Mouse (Mus musculus) embryonic facial prominence, embryonic 10.5 days (tissue): Measurements from ENCODE around the gene Frs3. TPM values are rescaled to one million over a fixed set of nuclear protein-coding genes. Genes with fewer than 3 reads are reported as not detected.
"Not testable (repeated sequence)": the region's sequence is repeated elsewhere in the genome, so short reads cannot be mapped to it uniquely, and the experiment has no call there.

Source experiments
- DNase-seq: peaks from one replicate; pipeline ENCODE4 v3.0.0-alpha.2; 2017; ENCODE audit warnings: low spot score
- H3K27ac ChIP-seq: fragments of 300-500 bp; sonication (generic); replicated peaks from 2 replicates; pipeline ENCODE4 v1.5.1; 2016; ENCODE audit warnings: mild to moderate bottlenecking
- H3K27me3 ChIP-seq: fragments of 300-500 bp; sonication (generic); replicated peaks from 2 replicates; pipeline ENCODE4 v1.6.1; 2016; ENCODE audit warnings: low read depth, mild to moderate bottlenecking; ENCODE audit not compliant: poor library complexity, severe bottlenecking
- H3K36me3 ChIP-seq: fragments of 300-500 bp; sonication (generic); replicated peaks from 2 replicates; pipeline ENCODE4 v1.6.1; 2016; ENCODE audit warnings: mild to moderate bottlenecking, moderate library complexity
- H3K4me1 ChIP-seq: fragments of 300-500 bp; sonication (generic); 2 replicates; pipeline ENCODE4 v1.6.1; 2016
- H3K4me3 ChIP-seq: fragments of 300-500 bp; sonication (generic); 2 replicates; pipeline ENCODE4 v1.5.1; 2016; ENCODE audit warnings: mild to moderate bottlenecking, moderate library complexity
- H3K9me3 ChIP-seq: fragments of 300-500 bp; sonication (generic); 2 replicates; pipeline ENCODE4 v1.6.1; 2016; ENCODE audit warnings: mild to moderate bottlenecking
- WGBS: fragments of 180-500 bp; shearing (Covaris S2); methylation state at CpG from one replicate; pipeline ENCODE4 v1.1.7; 2016; 5-methylcytosine and 5-hydroxymethylcytosine counted together
- polyA plus RNA-seq: library from polyadenylated mRNA; unstranded; fragments of >200 nt; fragmentation: Nextera tagmentation; extraction: Ambion mirVana; gene quantifications from 2 replicates; pipeline ENCODE4 v1.2.1, GENCODE M21; 2016

Gene Frs3
- polyA plus RNA-seq: 7.3 and 8.3 TPM in 2 replicates

DNA sequence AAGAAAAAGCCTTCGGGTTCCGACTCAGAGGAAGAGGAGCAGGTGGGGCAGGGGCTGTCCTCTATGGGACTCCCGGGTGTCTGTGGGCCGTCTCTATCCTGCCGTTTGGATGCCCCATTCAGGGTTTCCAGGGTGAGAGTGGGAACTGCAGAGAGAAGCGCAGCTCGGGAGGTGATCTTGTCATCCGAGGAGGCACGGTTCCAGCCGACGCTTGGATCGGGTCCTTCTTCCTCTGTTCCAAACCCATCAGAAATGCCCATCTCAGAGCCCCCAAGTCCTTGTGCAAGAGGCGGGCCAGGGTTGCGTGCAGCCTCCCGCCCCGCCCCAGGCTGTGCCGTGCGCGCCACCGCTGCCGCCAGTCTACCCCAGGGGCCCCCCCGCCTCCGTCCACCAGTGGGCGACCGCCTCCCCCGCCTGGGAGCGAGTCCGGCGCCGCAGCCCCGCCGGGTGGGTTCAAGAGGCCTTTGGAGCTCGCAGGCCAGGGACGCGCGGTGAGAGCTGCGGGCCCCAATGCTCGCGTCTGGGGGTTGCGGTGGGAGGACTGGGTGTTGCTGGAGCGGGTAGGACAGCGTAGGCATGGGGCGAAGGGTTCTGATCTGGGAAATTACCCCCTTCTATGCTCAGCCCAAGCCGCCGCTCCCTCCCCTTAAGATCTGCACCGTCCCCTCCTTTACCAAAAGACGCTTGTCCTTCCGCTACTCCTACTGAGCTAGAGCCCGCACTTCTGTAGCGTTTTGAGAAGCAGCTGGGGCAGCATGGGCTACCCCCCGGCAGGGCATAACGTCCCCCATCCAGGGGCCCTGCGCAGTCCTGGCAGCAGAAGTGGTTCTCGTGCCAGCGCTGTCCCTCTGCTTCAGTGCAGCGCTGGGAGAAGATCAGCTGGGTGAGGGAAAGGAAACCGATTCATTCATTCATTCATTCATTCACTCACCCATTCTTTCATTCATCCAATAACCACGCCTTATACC lies at the start of gene Frs3:
Gene Frs3, plus strand, starts transcription at position 423 of the 968 bp plus-strand sequence.
- WGBS: under 1% methylated on average over 58 of the region's 58 CpGs

GRCm38 (mm10) chr17:47642992-47643391 lies 45.8 kb upstream of the Frs3 start:
- H3K4me3 ChIP-seq: no peak overlapping the region
- no peaks in the 10 kb centered on the region for H3K9me3 ChIP-seq
- WGBS: 82% methylated on average over 2 of the region's 2 CpGs
- no peaks in the 10 kb centered on the region for H3K4me1 ChIP-seq
- H3K36me3 ChIP-seq: no peaks in the 10 kb centered on the region
- H3K27me3 ChIP-seq: no peaks in the 10 kb centered on the region
- H3K27ac ChIP-seq: no peak overlapping the region
- DNase-seq: no peak

More for the DNA sequence above, at the start of gene Frs3:
- peak; percentile 86 for DNase-seq
- Histone ChIP-seq H3K4me3 (peak within 1 kb of the TSS; percentile 76), H3K27ac (peak within 1 kb of the TSS; percentile 86), H3K36me3 (peaks cover 26% of the 10 kb centered on the region), H3K9me3 (no peaks in the 10 kb centered on the region), H3K4me1 (peaks cover 35% of the 10 kb centered on the region), H3K27me3 (peaks cover 45% of the 10 kb centered on the region)

- Histone ChIP-seq H3K4me1 (no peaks in the 10 kb centered on the region), H3K27me3 (no peaks in the 10 kb centered on the region), H3K9me3 (no peaks in the 10 kb centered on the region), H3K36me3 (peaks cover 3% of the 10 kb centered on the region; the same call in 1 of the 2 replicates), H3K4me3 (no peak overlapping the region), H3K27ac (no peak overlapping the region)
- peak; percentile 65 for DNase-seq
- WGBS: 61% methylated on average over 1 of the region's 1 CpGs
These were observed 42.1 kb upstream of the Frs3 start for GRCm38 (mm10) chr17:47646683-47647082.

DNA sequence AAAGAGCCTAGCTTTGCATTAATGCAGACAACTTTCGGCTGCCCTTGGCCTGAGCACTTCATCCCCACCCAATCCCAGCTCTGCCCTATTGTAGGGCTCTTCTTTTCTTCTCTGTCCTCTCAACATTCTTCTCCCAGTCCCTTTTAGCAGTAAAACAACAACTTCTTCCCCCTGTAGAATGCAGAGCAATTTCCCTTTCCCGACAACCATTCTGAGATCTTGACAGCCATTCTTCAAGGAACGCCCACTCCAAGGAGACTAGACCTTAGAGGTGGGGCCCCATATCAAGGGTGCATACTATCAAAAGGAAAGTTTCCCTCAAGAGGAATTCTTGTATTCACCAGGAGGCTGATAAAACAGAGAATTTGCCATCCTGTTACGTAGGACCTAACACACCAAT lies 39.9 kb upstream of the Frs3 start:
- H3K27ac ChIP-seq: no peak overlapping the region
- no peaks in the 10 kb centered on the region for H3K4me1 ChIP-seq
- DNase-seq: no peak
- WGBS: 67% methylated on average over 4 of the region's 4 CpGs
- H3K9me3 ChIP-seq: no peaks in the 10 kb centered on the region
- peaks cover 8% of the 10 kb centered on the region; the same call in 1 of the 2 replicates for H3K36me3 ChIP-seq
- no peak overlapping the region for H3K4me3 ChIP-seq
- H3K27me3 ChIP-seq: no peaks in the 10 kb centered on the region

DNA sequence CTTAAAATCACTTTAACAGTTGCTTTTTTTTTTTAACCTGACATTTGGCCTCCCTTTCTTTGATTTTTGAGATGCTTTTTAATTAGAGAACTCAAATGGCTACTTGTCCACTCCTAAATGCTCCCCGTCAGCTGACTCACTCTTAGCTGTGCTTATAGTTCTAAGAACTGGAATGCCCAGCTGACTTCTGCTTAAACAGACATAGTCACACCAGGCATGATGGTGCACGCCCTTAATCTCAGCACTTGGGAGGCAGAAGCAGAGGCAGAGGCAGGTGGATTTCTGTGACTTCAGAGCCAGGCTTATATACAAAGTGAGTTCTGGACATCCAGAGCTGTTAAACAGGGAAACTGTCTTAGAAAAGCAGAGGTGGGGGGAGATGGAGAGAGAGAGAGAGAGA lies 36.9 kb upstream of the Frs3 start:
- Histone ChIP-seq H3K4me3 (no peak overlapping the region), H3K36me3 (peaks cover 10% of the 10 kb centered on the region; the same call in 1 of the 2 replicates), H3K4me1 (no peaks in the 10 kb centered on the region), H3K27ac (no peak overlapping the region), H3K27me3 (no peaks in the 10 kb centered on the region), H3K9me3 (no peaks in the 10 kb centered on the region)
- no peak for DNase-seq
- 81% methylated on average over 2 of the region's 2 CpGs for WGBS

DNA sequence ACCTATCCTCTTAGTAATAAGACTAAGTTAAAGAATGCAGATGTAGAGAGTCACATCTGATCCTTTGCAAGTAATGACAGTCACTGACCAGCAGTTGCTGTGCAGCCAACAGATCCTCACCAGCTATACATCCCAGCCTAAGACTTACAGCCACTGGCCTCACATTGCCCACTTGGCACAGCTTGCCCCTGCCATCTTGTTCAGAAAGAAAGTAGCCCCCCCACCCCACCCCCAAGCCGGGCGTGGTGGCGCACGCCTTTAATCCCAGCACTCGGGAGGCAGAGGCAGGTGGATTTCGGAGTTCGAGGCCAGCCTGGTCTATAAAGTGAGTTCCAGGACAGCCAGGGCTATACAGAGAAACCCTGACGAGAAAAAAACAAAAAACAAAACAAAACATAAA lies 34.5 kb upstream of the Frs3 start:
- not testable (repeated sequence) for H3K4me3 ChIP-seq, H3K9me3 ChIP-seq, H3K27me3 ChIP-seq, H3K27ac ChIP-seq, H3K36me3 ChIP-seq, DNase-seq, H3K4me1 ChIP-seq
- WGBS: 91% methylated on average over 8 of the region's 8 CpGs

DNA sequence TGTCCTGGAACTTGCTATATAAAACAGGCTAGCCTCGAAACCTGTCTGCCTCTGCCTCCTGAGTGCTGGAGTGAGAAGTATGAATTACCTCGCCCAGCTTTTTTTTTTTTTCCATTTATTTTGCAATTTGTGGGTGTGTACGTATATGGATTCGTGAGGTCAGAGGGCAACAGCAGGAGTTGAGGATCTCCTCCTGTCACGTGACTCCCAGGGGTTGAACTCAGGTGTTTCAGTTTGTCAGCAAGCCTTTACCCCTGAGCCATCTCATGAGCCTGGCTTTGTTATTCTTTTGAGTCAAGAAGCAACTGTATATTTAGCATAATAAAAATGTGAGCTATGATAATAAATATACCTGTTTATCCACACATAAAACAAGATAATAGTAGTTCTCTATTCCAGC lies 33.1 kb upstream of the Frs3 start:
- Histone ChIP-seq H3K4me1 (no peaks in the 10 kb centered on the region), H3K27me3 (no peaks in the 10 kb centered on the region), H3K4me3 (no peak overlapping the region), H3K27ac (no peak overlapping the region), H3K9me3 (no peaks in the 10 kb centered on the region), H3K36me3 (peaks cover 17% of the 10 kb centered on the region; the same call in 1 of the 2 replicates)
- 82% methylated on average over 5 of the region's 5 CpGs for WGBS
- DNase-seq: no peak

- peaks cover 14% of the 10 kb centered on the region; the same call in 1 of the 2 replicates for H3K36me3 ChIP-seq
- 81% methylated on average over 4 of the region's 4 CpGs for WGBS
- 0 out of 2 replicates have a peak, but pooled peaks cover 3% of the 10 kb centered on the region for H3K4me1 ChIP-seq
- H3K27me3 ChIP-seq: no peaks in the 10 kb centered on the region
- H3K4me3 ChIP-seq: no peak overlapping the region
- DNase-seq: no peak
- H3K9me3 ChIP-seq: no peaks in the 10 kb centered on the region
- H3K27ac ChIP-seq: no peak overlapping the region
These were observed 30.9 kb upstream of the Frs3 start for GRCm38 (mm10) chr17:47657901-47658300.

DNA sequence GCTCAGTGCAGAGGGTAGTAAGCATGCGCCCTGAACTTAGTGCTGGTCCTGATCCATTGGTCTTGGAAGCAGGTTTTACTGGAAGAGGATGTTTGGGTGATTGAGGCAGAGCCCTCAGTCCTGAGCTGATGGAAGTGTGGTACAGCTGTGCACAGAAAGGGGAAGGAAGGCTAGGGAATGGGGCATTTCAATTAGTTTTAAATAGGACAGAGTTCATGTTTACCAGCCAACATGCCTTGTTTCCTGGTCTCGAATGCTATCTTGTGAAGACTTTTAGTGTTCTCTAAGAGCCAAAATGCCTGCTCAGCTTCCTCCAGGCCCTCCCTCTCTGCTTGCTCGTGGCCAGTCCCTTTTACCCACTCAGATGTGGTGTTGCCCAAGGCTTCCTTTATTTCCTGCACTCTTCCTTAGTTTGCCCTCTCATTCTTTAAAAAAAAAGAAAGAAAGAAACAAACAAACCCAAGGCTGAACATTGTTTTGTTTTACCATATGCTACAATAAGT lies 30.0 kb upstream of the Frs3 start:
- no peak overlapping the region for H3K4me3 ChIP-seq
- no peaks in the 10 kb centered on the region for H3K27me3 ChIP-seq
- H3K9me3 ChIP-seq: no peaks in the 10 kb centered on the region
- no peak overlapping the region for H3K27ac ChIP-seq
- DNase-seq: no peak
- peaks cover 7% of the 10 kb centered on the region; the same call in 1 of the 2 replicates for H3K4me1 ChIP-seq
- WGBS: 84% methylated on average over 3 of the region's 3 CpGs
- H3K36me3 ChIP-seq: peaks cover 10% of the 10 kb centered on the region; the same call in 1 of the 2 replicates

- no peaks in the 10 kb centered on the region for H3K9me3 ChIP-seq
- H3K36me3 ChIP-seq: peaks cover 7% of the 10 kb centered on the region; the same call in 1 of the 2 replicates
- DNase-seq: peak; percentile 16
- peaks cover 7% of the 10 kb centered on the region; the same call in 1 of the 2 replicates for H3K4me1 ChIP-seq
- H3K27ac ChIP-seq: no peak overlapping the region
- 49% methylated on average over 9 of the region's 9 CpGs for WGBS
- no peak overlapping the region for H3K4me3 ChIP-seq
- no peaks in the 10 kb centered on the region for H3K27me3 ChIP-seq
These were observed 25.7 kb upstream of the Frs3 start for GRCm38 (mm10) chr17:47663009-47663713.

- Histone ChIP-seq H3K4me1 (peaks cover 7% of the 10 kb centered on the region; the same call in 1 of the 2 replicates), H3K9me3 (no peaks in the 10 kb centered on the region), H3K36me3 (peaks cover 7% of the 10 kb centered on the region; the same call in 1 of the 2 replicates), H3K27me3 (no peaks in the 10 kb centered on the region), H3K27ac (no peak overlapping the region), H3K4me3 (no peak overlapping the region)
- no peak for DNase-seq
- WGBS: 90% methylated on average over 7 of the region's 7 CpGs
These were observed 24.4 kb upstream of the Frs3 start for GRCm38 (mm10) chr17:47664474-47664873.

DNA sequence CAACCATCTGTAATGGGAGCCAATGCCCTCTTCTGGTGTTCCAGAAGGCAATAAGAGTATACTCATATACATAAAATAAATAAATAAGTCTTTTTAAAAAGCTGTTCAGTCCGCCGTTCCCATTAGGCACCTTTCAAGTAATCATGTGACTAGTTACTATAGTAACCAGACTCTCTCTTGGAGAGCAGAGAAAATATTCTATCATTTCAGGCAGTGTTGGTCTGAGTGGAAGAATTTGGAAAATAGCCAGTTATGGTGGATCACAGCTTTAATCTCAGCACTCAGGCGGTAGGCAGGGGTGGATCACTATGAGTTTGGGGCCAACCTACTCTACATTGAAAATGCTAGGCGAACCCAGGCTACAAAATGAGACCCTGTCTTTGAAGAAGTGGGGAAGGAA lies 19.7 kb upstream of the Frs3 start:
- no peaks in the 10 kb centered on the region for H3K9me3 ChIP-seq
- peaks cover 44% of the 10 kb centered on the region for H3K27me3 ChIP-seq
- H3K27ac ChIP-seq: no peak overlapping the region
- 87% methylated on average over 4 of the region's 4 CpGs for WGBS
- no peak for DNase-seq
- no peak overlapping the region for H3K4me3 ChIP-seq
- peaks cover 6% of the 10 kb centered on the region; the same call in 1 of the 2 replicates for H3K36me3 ChIP-seq
- H3K4me1 ChIP-seq: peaks cover 23% of the 10 kb centered on the region
